Mouse (Mus musculus) right cerebral cortex, postnatal 10 days (tissue): Measurements from ENCODE around the gene Neb.
A peak's percentile ranks its signal among the peaks of the same experiment; 100 is the strongest.

ENCODE experiments used
- DNase-seq, 2 experiments: peaks; one replicate each; pipeline ENCODE4 v3.0.0; 2021; ENCODE audit warnings: low spot score in 2 of 2

The Neb gene

DNA sequence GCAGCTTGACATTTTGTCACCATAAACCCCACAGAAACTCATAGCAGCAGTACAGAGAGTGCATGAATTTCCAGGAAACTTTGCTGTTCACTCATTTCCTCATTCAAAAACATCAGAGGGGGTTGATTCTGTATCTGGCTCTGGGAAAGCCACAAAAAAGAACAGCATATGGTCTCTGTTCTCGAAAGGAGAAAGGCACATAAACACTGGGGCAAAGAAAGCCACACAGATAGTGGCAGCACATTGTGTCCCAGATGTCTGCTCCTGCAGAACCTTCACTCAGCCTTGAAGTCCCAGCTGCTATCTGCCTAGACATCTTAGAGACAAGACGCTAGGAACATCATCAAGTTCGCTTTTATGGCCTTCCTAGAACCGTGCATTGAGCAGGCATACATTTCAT, 67.5 kb downstream of the Neb start:
- DNase-seq = no peak

DNA sequence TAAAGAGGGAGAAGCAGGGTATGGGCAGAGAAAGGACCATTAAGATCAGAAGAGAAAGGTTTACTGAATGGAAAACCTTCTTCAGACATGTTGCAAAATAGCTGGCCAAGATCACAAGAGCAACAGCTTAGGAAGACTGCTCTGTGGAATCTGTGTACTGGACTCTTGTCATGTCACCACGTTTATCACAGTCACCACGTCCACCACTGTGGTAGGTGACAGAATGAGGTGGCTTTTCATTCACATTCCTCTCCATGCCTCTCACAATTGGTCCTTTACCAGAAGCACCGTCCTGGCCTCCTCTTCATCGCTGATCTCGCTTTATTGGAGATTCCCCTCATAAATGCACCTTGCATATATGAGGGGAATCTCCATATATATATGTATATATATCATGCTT, 71.6 kb downstream of the Neb start:
- no peak for DNase-seq

DNA sequence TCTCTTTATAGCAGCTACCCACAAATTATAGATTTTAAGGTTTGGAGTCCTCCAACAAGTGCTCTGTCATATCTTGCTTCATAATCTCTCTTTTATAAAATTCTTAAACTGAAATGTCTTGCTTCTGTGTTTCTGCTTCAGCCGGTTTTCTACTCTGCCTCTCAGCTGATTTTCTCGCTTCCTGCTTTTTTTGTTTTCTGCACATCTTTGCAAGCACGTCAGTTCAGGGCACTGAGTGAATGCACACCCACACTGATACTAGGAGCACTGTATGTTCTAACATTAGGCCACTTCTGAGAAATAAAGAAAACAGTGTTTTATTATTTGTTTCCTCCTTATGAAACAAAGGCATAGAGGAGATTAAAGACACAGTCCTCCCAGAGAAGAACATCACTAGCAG, 73.7 kb downstream of the Neb start:
- DNase-seq = no peak

DNA sequence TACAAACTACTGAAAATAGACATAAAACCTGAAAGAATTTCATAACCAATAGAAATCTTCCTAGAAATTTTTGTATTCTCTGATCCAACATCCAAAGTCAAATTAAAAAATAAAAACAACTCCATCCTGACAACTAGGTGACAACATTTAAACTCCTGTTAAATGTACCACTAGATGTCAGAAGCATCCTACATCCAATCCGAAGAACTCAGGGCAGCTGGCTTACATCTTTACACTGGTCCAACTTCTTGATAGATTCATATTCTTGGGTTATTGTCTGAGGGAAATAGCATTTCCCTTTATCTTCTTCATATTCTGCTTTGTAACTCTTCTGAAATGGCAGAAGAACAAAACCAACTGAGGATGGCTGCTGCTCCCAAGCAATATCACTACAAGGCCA, 74.9 kb downstream of the Neb start:
- no peak for DNase-seq

DNA sequence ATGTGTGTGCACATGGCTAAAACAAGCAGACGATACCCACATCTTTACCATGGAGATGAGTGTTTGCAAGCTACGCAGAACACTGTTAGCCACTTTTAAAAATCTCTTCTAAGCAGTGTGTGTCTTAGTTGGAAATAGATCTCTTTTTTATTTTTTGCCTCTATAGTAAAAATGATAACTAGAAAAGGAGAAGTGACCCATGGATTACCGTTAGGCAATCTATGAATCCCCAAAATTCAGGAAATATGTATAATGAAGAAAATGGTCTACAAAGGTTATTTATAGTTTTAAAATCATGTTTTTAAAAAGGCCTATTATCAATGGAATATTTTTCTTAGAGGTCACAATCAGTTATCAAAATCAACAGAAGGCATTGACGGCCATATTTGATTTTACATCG, 80.3 kb downstream of the Neb start:
- no peak for DNase-seq

DNA sequence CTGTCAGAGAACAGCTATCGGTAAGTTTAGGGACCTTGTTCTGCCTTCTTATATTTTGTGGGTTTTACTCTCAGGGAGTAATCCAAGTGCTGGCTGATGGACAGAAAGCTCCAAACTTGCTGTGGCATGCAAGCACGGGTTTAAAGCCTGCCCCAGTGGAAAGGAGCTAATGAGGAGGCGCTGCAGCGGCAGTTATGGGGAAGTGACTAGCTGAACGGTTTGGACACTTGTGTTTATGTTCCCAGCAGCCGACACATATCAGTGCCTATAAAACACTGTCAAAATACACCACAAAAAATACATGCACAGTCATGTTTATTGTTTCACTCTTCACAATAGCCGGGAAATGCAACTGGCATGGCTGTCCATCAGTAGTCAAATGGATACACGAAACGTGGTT, 81.5 kb downstream of the Neb start:
- DNase-seq = no peak

DNA sequence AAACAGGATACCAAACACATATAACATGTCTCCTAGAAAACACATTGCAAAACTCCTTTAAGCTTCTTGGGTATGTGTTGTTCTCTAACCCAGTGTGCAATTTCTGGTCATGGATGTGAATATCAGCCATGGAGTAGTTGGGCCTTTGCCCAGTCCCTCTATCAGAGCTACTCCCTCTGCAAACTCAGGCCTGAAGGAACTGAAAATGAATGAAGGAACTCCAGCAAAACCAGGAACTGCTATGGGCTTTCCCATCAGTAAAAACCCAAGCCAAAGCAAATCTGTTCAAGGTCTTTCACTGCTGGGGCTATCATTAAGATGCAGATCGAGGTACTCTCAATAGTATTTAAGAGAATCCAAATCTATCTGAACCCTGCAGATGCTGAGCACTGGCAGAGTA, 90.8 kb downstream of the Neb start:
- no peak for DNase-seq

DNA sequence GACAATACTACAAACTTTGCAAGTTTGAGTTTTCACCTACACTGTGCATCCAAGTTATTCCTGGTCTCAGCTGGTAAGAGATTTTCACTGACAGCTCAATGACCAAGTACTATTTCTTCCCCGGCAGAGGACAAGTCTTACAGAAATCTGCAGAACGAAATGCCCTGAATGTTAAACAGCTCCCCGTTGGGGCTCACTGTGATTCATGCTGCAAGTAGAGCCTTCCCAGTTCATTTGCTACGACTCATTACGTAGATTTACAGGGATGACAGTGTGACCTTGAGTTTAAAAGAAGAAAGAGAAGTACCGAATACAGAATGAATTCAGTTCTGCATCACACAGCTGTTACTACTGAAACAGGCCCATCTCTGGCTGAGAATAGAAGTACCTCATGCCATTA, 91.9 kb downstream of the Neb start:
- DNase-seq = no peak

DNA sequence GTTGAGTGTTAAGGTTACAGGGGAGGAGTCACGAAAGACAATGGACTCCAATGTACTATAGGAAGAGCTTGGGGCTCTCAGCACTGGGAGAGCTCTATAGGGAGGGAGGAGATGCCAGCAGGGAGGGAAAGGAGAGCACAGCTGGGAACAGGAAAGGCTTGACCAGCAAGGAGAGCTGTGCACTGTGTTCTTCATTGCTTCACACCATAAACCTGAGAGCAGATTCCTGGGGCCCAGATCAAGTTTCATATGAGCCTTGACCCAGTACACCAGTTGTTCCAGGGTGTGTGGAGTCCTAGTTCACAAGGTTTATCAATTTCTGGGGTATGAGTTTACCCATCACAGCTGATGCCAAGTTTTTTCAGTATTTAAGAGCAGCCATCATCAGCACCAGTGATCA, 106.1 kb downstream of the Neb start:
- DNase-seq = no peak

DNA sequence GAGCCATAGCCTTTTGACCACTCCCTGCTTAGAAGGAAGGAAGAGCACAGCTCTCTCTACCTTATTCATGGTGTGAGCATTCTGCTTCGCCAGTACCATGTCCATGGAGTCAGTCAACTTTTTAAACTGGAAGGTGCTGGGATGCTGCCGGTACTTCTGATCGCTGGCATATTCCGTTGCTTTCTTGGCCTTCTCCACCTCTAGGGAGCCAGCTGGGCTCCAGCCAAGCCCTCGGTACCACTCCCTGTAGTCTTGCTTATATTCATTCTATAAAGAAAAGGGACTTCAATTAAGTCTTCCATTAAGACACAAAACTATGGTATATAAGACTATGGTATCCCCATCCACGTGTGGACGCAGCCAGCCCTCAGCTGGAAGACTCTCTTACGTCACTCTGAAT, 107.4 kb downstream of the Neb start:
- DNase-seq = no peak

DNA sequence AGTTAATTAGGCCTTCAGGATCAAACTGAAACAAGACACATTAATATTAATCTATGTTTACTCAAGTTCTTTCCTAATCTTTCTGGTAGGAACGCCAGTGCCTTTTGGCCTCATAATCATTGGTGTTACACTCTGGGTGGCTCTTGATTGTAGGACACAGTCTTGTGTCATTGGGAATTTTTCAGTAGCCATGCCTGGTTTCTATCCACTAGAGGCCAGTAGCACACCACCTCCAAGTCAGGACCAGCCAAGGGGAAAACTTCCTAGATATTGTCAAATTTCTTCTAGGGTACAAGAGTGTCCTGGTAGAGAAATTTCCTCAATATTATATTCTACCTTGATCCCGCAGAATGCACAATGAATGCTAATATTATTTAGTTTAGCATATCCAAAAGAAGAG, 116.1 kb downstream of the Neb start:
- DNase-seq = peak; percentile 44 to 66

DNA sequence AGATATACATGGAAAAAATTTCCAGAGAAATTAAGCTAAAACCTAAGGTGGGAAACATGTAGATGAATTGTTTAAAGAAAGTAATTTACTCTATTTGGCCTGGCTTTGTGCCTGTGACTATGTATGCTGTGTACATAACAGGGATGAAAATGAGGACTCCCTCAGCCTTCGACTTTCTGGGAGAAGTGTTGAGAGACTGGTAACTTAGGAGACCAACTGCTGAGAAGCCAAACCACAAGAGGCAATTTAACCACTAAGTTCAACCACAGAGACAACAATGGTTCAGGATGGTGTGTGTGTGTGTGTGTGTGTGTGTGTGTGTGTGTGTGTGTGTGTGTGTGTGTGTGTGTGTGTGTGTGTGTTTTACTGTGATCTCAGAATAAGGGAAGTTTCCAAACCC, 126.2 kb downstream of the Neb start:
- no peak for DNase-seq

DNA sequence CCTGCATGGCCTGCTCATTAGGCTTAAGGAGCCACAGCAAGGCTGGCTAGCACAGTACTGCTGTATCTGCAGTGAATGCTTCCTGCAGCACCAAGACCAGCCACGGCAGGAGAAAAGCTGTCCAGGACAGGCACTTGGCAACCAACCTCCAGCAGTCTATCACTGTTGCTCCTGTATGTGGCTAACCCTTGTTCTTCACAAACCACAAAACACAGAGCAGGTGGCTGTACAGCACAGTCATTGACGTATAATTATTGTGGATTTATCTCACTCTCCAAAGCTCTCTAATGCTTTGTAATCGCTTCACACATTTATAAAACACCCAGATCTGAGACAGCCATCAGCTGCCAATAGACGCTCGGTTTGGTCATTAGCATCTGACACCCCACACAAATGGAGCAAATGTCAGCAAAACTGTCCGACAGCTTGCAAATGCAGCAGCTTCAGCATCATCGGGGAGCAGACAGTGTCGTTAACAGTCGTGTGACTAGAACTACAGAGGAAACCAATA, 129.9 kb downstream of the Neb start:
- DNase-seq = no peak

DNA sequence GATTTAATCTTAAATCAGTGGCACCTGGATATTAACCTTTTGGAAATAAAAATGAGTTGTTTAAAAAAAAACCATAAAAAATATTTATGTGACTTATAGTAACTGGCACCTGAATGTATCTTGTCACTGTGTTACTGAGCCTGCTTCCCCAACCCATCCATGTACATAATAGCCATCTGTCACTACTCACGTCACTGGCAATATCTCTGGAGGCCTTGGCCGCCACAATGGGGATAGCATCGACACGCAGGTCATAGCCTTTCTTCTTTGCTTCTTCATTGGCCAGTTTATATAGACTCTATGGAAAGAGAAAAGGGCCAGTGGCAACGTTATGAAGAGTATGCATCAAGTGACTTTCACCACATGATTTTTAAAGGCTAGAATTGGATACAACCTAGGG, 133.2 kb downstream of the Neb start:
- no peak for DNase-seq

DNA sequence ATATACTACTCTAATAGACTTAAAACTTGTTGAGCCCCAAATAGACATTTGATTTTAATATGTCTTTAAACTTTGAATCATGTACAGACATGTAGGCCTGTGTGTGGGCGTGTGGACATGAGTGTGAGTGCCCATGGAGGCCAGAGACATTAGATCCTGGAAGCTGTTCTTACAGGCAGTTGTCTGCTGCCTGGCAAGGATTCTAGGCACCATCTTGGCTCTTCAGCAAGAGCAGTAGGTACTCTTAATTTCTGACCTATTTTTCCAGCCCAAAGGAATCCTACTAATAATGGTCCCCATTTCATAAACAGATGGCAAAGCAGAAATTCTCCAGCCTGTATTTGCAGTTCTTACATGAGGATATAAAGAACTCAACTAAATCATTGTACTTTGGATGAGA, 135.6 kb downstream of the Neb start:
- no peak for DNase-seq

DNA sequence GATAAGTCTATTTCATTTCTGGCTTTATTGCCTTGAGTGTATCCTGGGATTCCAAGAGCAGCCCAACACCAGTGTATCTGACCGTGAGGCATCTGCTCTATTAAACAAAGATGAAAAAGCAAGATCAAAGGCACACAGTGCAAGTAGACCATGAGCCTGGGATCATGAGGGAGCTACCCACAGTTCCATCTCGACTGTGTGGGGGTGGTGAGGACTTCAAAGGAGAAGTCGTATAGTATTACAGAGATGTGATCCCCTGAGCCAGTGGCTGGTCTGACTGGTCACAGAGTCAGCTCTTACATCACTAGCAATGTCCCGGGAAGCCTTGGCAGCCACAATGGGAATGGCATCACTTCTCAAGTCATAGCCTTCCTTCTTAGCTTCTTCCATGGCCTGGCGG, 140.4 kb downstream of the Neb start:
- DNase-seq = no peak

DNA sequence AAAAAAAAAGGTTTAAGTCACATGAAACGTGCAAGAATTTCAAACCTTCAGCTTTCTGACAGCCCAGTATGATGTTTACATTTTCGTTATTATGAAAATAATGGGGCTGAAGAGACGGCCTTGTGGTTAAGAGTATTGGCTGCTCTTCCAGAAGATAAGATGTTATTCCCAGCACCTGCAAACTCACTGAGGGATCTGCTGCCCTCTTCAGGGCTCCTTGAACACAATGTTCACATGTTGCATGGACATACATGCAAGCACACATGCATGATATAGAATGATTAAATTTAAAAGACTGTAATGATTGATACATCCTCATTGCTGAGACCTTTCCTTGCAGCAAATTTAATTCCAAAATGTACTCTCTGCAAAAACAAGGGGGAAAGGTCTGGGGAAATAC, 150.7 kb downstream of the Neb start:
- DNase-seq = no peak

DNA sequence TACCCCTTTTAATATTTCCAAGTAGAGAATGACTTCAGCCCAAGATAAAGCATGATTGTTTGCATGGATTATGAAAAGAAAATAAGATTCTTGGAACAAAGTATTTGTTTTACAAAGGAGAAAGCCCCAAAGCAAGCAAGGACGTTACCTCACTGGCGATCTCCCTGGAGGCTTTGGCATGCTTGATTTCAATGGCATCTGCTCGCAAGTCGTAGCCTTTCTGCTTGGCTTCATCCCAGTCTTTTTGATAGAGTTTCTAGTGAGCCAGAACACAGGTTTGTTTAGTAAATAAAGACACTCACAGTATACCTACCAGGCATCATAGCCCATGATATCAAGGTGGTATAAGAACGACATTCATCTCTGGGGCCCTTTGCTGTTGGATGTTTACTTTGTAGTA, 153.9 kb downstream of the Neb start:
- no peak for DNase-seq

DNA sequence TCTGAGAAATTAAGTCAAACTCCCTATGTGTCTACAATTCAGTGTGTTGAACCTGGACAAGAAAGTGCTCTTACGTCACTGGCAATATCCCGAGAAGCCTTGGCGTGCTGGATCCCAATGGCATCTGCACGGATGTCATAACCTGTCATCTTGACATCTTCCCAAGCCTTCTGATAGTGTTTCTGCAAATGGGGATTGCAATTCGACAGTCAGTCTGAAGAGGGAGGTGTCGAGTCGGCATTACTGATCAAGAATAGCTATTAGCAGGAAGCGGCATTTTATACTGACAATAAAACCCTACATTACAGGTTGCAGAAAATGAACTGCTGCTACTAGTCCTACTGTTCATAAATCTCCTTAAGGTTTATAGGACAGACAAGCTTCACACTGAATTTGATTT, 158.2 kb downstream of the Neb start:
- no peak for DNase-seq

DNA sequence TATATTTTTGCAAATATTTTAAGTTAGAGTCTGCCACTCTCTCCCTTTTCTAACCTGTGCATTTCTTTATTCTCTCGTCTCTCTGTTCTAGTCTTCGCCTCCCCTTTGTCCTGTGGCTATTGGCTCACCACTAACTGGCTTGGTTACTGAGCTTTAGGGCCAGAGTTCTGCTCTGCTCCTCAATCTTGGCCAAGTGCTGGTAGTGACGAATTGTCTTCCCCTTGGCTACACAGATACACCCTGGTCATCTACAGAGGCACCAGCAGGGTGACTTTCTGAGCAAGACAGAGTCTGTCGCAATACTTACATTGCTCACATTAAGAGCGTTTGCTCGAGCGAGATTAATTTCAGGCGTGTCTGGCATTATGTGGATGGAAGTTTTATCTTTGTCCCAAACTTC, 162.3 kb downstream of the Neb start:
- DNase-seq = no peak

DNA sequence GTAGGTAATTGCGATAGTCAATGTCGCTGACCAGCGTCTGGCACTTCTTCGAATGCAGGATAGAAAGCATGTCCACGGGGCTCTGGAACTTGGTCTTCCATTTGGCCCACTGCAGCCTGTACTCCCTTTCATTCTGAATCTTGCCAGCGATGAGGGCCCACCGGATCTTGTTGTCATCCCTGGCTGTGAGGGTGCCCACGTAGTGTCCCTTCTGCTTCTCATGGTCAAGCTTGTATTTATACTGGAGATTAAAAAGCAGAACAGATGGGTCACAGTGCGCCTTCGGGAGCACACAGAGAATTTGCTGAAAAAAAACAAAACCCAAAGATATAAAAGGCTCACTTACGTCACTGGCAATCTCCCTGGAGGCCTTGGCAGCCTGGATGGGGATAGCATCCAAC, 165.7 kb downstream of the Neb start:
- DNase-seq = no peak

DNA sequence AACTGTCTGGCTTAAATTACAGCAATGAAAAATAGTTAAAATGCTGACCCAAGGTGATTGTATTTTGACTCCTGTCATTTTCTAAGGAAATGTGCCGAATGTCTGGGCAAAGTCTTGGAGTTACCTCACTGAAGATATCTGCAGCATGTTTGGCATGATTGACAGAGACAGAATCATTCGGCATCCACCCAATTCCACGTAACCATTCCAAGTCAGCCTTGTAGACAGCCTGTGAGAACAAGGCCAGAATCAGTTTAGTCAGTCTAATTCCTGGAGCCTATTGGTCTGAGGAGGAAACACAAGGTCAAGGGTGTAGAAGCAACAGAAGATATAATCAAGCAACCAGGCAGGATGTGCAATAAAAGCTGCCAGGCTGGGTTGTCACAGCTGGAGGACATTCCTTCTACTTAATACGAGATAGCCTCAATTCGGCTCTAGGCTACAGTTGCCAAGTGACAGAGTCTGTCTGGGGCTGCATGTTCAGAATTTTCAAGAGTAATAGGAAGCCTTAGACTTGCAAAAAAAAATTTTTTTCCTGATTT, 166.8 kb downstream of the Neb start:
- no peak for DNase-seq

DNA sequence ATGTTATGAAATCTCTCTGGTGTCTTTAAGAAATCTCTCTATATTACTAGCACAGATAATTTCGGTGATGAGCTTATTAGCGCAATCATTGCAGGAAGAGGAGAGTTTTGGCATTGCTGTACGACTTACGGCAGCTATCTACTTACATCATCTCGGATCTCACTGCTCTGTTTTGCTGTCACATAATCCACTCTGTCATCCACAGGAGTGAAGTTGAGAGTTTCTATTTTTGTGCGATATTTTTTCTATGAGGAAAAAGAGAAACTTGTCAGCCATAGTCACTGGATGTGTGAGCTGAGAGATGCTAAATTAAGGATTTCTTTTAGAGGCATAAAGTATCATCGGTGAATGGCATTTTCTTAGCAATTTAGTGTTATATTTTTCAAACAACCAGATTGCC, 167.6 kb downstream of the Neb start:
- no peak for DNase-seq

DNA sequence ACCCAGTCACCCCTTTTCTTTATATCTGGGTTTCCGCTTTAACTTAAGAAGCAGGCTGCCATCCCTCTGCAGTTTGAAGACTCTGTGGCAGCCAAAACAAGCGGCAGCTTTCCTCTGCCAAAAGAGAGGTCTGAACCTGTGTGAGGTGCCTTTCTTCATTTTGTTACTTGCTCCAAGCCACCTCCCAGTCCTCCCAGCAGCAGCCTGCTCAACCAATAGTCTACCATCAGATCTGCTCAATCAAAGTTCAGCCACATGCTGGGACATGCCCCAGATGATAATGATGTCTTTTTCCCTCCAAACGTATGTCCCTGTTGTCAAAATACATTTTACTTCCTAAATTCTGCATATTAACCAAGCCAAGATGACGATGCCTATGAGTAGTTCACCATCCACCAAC, 173.3 kb downstream of the Neb start:
- no peak for DNase-seq

DNA sequence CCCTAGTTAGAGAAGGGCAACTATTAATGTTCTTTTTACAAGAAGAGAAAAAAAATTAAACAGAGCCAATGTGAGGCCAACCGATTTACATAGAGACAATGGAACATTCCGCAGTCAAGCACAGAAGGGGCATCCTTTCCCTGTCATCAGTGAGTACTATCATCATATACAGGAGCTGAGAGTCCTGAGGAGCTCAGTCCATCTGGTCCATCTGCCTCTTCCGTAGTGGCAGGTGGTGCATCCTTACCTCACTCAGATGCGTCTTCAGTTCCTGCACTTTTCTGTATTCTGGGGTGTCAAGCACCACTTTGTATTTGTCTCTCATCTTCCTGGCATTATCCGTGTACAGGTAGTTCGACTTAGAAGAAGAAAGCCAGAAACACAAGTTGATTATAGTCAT, 184.6 kb downstream of the Neb start:
- no peak for DNase-seq
